20 mouse cellular contexts compared by ENCODE assay signal in genomic region chr14:80722766-80723531, GRCm38 (mm10).
DNase-seq lines count a peak whose midpoint lies in the region; ATAC-seq and TF ChIP-seq lines count a peak whose summit lies in the region.
"Had no signal": no experiment of that assay in that cellular context is flagged by ENCODE, and none has a peak within 500 bp of the region (broad histone marks: within the 10 kb centered on the region; RNA-seq: fewer than 3 reads in every experiment).

No protein-coding gene starts in this region.

- TF ChIP-seq POLR2A in brain, embryonic 14.5 days (IDR thresholded peaks at IDR 0.05; ENCODE audit: borderline replicate concordance, extremely low read depth, insufficient read depth, insufficient read length, poor library complexity, severe bottlenecking), result no peak

- ATAC-seq in forebrain, embryonic 12.5 days (ENCODE audit: low FRiP score), result peak; percentile 70
- no peak; the same call in 1 of the 2 replicates for ATAC-seq in forebrain, embryonic 15.5 days (replicated peaks)
- 0 out of 2 replicates have a peak, but pooled peaks have one; percentile 23 for ATAC-seq in midbrain, embryonic 12.5 days (ENCODE audit: low FRiP score, low read depth)
- no peak for ATAC-seq in midbrain, embryonic 14.5 days (ENCODE audit: low FRiP score, low TSS enrichment)
- ATAC-seq in forebrain, embryonic 14.5 days, result peak; percentile 87
- no peak for ATAC-seq in kidney, embryonic 16.5 days (ENCODE audit: low FRiP score, low TSS enrichment)

- no peaks in the 10 kb centered on the region for H3K4me1 ChIP-seq in forebrain, embryonic 12.5 days
- 0 out of 2 replicates have a peak, but pooled peaks cover 3% of the 10 kb centered on the region for H3K4me1 ChIP-seq in forebrain, embryonic 15.5 days
- H3K4me1 ChIP-seq in midbrain, embryonic 12.5 days, result no peaks in the 10 kb centered on the region
- no peaks in the 10 kb centered on the region for H3K4me1 ChIP-seq in midbrain, embryonic 14.5 days (ENCODE audit: control insufficient read depth, insufficient read depth, low read length)
- H3K4me1 ChIP-seq in forebrain, embryonic 14.5 days (ENCODE audit: control insufficient read depth, insufficient read depth, low read length), result no peaks in the 10 kb centered on the region
- no peaks in the 10 kb centered on the region for H3K4me1 ChIP-seq in kidney, embryonic 16.5 days (ENCODE audit: insufficient read depth, low read length)
- H3K4me1 ChIP-seq: embryonic facial prominence, embryonic 13.5 days; embryonic facial prominence, embryonic 15.5 days had no signal

- H3K27ac ChIP-seq in forebrain, embryonic 12.5 days, result no peak overlapping the region
- H3K27ac ChIP-seq in forebrain, embryonic 15.5 days (replicated peaks), result no peak overlapping the region
- no peak overlapping the region for H3K27ac ChIP-seq in midbrain, embryonic 12.5 days (replicated peaks)
- H3K27ac ChIP-seq in midbrain, embryonic 14.5 days (replicated peaks; ENCODE audit: low read depth, low read length), result no peak overlapping the region
- no peak overlapping the region for H3K27ac ChIP-seq in forebrain, embryonic 14.5 days (ENCODE audit: low read depth, low read length)
- no peak overlapping the region for H3K27ac ChIP-seq in kidney, embryonic 16.5 days (ENCODE audit: low read length)
- H3K27ac ChIP-seq: embryonic facial prominence, embryonic 13.5 days; embryonic facial prominence, embryonic 15.5 days had no signal

- no peak for TF ChIP-seq CTCF in brain, embryonic 14.5 days (IDR thresholded peaks at IDR 0.05; ENCODE audit: borderline replicate concordance, extremely low read depth, insufficient read depth, insufficient read length)

- H3K27me3 ChIP-seq in forebrain, embryonic 12.5 days, result no peaks in the 10 kb centered on the region
- H3K27me3 ChIP-seq in forebrain, embryonic 15.5 days, result no peaks in the 10 kb centered on the region
- no peaks in the 10 kb centered on the region for H3K27me3 ChIP-seq in midbrain, embryonic 12.5 days
- H3K27me3 ChIP-seq in midbrain, embryonic 14.5 days (ENCODE audit: control insufficient read depth, insufficient read depth, low read length), result no peaks in the 10 kb centered on the region
- no peaks in the 10 kb centered on the region for H3K27me3 ChIP-seq in forebrain, embryonic 14.5 days (replicated peaks; ENCODE audit: control insufficient read depth, insufficient read depth, low read length)
- H3K27me3 ChIP-seq in kidney, embryonic 16.5 days (ENCODE audit: insufficient read depth, low read length), result no peaks in the 10 kb centered on the region
- H3K27me3 ChIP-seq: embryonic facial prominence, embryonic 13.5 days; embryonic facial prominence, embryonic 15.5 days had no signal

- no peaks in the 10 kb centered on the region for H3K36me3 ChIP-seq in forebrain, embryonic 12.5 days (replicated peaks)
- H3K36me3 ChIP-seq in forebrain, embryonic 15.5 days, result no peaks in the 10 kb centered on the region
- H3K36me3 ChIP-seq in midbrain, embryonic 12.5 days, result no peaks in the 10 kb centered on the region
- H3K36me3 ChIP-seq in midbrain, embryonic 14.5 days (ENCODE audit: control insufficient read depth, insufficient read depth, low read length), result no peaks in the 10 kb centered on the region
- no peaks in the 10 kb centered on the region for H3K36me3 ChIP-seq in forebrain, embryonic 14.5 days (ENCODE audit: control insufficient read depth, insufficient read depth, low read length)
- no peaks in the 10 kb centered on the region for H3K36me3 ChIP-seq in kidney, embryonic 16.5 days (ENCODE audit: insufficient read depth, low read length)
- H3K36me3 ChIP-seq: embryonic facial prominence, embryonic 13.5 days; embryonic facial prominence, embryonic 15.5 days had no signal

- no peak overlapping the region for H3K4me3 ChIP-seq in forebrain, embryonic 12.5 days (replicated peaks)
- no peak overlapping the region for H3K4me3 ChIP-seq in forebrain, embryonic 15.5 days
- H3K4me3 ChIP-seq in midbrain, embryonic 12.5 days, result no peak overlapping the region
- no peak overlapping the region for H3K4me3 ChIP-seq in midbrain, embryonic 14.5 days (replicated peaks; ENCODE audit: low read depth, low read length)
- H3K4me3 ChIP-seq in forebrain, embryonic 14.5 days (ENCODE audit: low read depth, low read length), result no peak overlapping the region
- no peak overlapping the region for H3K4me3 ChIP-seq in kidney, embryonic 16.5 days (ENCODE audit: low read length)
- H3K4me3 ChIP-seq: embryonic facial prominence, embryonic 13.5 days; embryonic facial prominence, embryonic 15.5 days; erythroblast, embryonic 14.5 days had no signal

- H3K9me3 ChIP-seq in forebrain, embryonic 12.5 days, result no peaks in the 10 kb centered on the region
- no peaks in the 10 kb centered on the region for H3K9me3 ChIP-seq in forebrain, embryonic 15.5 days
- H3K9me3 ChIP-seq in midbrain, embryonic 12.5 days, result no peaks in the 10 kb centered on the region
- no peaks in the 10 kb centered on the region for H3K9me3 ChIP-seq in midbrain, embryonic 14.5 days (ENCODE audit: control insufficient read depth, low read length)
- no peaks in the 10 kb centered on the region for H3K9me3 ChIP-seq in forebrain, embryonic 14.5 days (replicated peaks; ENCODE audit: control insufficient read depth, low read length)
- H3K9me3 ChIP-seq in kidney, embryonic 16.5 days (ENCODE audit: low read length), result no peaks in the 10 kb centered on the region
- H3K9me3 ChIP-seq: embryonic facial prominence, embryonic 13.5 days; embryonic facial prominence, embryonic 15.5 days had no signal

- H3K4me2 ChIP-seq in forebrain, embryonic 12.5 days, result no peak overlapping the region
- H3K4me2 ChIP-seq in forebrain, embryonic 15.5 days (replicated peaks), result no peak overlapping the region
- no peak overlapping the region for H3K4me2 ChIP-seq in midbrain, embryonic 12.5 days (replicated peaks)
- H3K4me2 ChIP-seq in midbrain, embryonic 14.5 days (ENCODE audit: low read length), result no peak overlapping the region
- H3K4me2 ChIP-seq in forebrain, embryonic 14.5 days (ENCODE audit: low read length), result no peak overlapping the region
- no peak overlapping the region for H3K4me2 ChIP-seq in kidney, embryonic 16.5 days (replicated peaks; ENCODE audit: low read depth, low read length)
- H3K4me2 ChIP-seq: embryonic facial prominence, embryonic 13.5 days; embryonic facial prominence, embryonic 15.5 days had no signal

- 42% methylated on average over 4 of the region's 4 CpGs for WGBS in forebrain, embryonic 12.5 days
- WGBS in forebrain, embryonic 15.5 days, result 23% methylated on average over 4 of the region's 4 CpGs
- 69% methylated on average over 4 of the region's 4 CpGs for WGBS in midbrain, embryonic 12.5 days
- 66% methylated on average over 4 of the region's 4 CpGs for WGBS in midbrain, embryonic 14.5 days
- 22% methylated on average over 4 of the region's 4 CpGs for WGBS in forebrain, embryonic 14.5 days
- WGBS in kidney, embryonic 16.5 days, result 83% methylated on average over 4 of the region's 4 CpGs

- no peak for DNase-seq in midbrain, embryonic 14.5 days
- peak; percentile 72 for DNase-seq in brain, embryonic 14.5 days (ENCODE audit: low read depth)
- peak; percentile 66 for DNase-seq in forebrain, embryonic 14.5 days (ENCODE audit: low spot score)
- DNase-seq in right cerebral cortex, postnatal 10 days (ENCODE audit: low spot score in 2 of 2), result no peak
- DNase-seq: adrenal gland, adult 2 months; adrenal gland, postnatal 10 days; adrenal gland, postnatal 25 days; cerebellum, adult 11-12 months; cerebellum, adult 8-10 months; cerebellum, adult 9-11 months; cerebellum, postnatal 14 days; cerebellum, postnatal 36 days; embryo, embryonic 11 days had no signal

- H3K9ac ChIP-seq in forebrain, embryonic 12.5 days, result no peak overlapping the region
- no peak overlapping the region for H3K9ac ChIP-seq in forebrain, embryonic 15.5 days (replicated peaks)
- H3K9ac ChIP-seq in midbrain, embryonic 12.5 days (replicated peaks), result no peak overlapping the region
- H3K9ac ChIP-seq in midbrain, embryonic 14.5 days (replicated peaks; ENCODE audit: low read length), result no peak overlapping the region
- no peak overlapping the region for H3K9ac ChIP-seq in forebrain, embryonic 14.5 days (ENCODE audit: low read length)
- no peak overlapping the region for H3K9ac ChIP-seq in kidney, embryonic 16.5 days (replicated peaks; ENCODE audit: low read length)
- H3K9ac ChIP-seq: embryonic facial prominence, embryonic 13.5 days; embryonic facial prominence, embryonic 15.5 days had no signal

Comparison
In these comparisons a context has a peak if more than half of its experiments do, and no peak if none do; other contexts are left out.
1. ATAC-seq: peak in forebrain, embryonic 12.5 days (single experiment), midbrain, embryonic 12.5 days (single experiment) and forebrain, embryonic 14.5 days (single experiment); none in forebrain, embryonic 15.5 days (single experiment), midbrain, embryonic 14.5 days (single experiment) and kidney, embryonic 16.5 days (single experiment).
2. DNase-seq: peak in brain, embryonic 14.5 days (single experiment) and forebrain, embryonic 14.5 days (single experiment); none in midbrain, embryonic 14.5 days (single experiment) and right cerebral cortex, postnatal 10 days (0 of 2).